Mouse (Mus musculus): ENCODE results near the gene Wbp1. TPM values are rescaled to one million over a fixed set of nuclear protein-coding genes. Genes with fewer than 3 reads are reported as not detected.

The Wbp1 gene
- polyA plus RNA-seq, 1 experiment from 2014 or later = 138 TPM

DNA sequence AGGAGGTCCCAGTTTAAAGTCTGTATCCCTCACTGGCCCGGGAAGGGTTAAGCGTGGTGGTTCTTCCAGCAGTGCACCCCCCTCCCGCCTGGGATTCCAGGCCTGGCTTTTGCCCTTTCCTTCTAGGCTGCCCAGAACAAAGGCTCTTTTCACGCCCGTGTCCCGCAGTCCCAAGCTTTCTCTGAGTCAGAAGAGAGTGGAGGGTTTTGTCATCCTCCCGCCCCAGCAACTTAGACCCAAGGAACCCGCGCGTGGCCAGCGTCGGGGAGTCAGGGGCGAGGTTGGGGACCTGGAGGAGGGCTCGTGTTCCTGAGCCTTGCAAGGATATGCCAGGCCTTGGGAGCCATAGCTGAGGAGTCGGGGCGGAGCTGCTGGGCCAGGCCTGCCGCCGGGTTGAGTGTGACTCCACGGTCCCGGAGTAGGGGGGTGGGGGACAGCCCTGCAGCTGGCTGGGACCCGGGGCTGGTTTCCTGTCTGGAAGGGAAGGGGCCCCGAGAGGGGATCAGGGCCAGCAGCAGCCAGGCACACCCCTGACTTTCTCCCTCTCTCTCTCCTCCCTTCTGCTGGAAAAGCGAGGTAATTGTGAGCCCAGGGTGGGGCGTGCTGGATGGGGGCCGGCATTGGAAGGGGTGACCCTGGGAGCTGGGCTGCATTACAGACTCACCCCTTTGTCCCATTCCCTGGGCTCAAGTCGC, 15.7 kb upstream of the Wbp1 start:
- H3K27me3 ChIP-seq (ENCODE audit: low read depth, poor library complexity, severe bottlenecking) = peaks cover 26% of the 10 kb centered on the region
- WGBS = under 1% methylated on average over 26 of the region's 26 CpGs
- peaks cover 62% of the 10 kb centered on the region for H3K4me1 ChIP-seq

GRCm38 (mm10) chr6:83136291-83136880, 15.0 kb upstream of the Wbp1 start:
- no peak for DNase-seq (ENCODE audit: low spot score)
- H3K4me1 ChIP-seq = peaks cover 56% of the 10 kb centered on the region
- H3K4me3 ChIP-seq = peak overlapping the region; percentile 74
- peaks cover 20% of the 10 kb centered on the region for H3K27me3 ChIP-seq (ENCODE audit: low read depth, poor library complexity, severe bottlenecking)
- peak overlapping the region; percentile 100 for H3K27ac ChIP-seq (replicated peaks)
- 10% methylated on average over 5 of the region's 5 CpGs for WGBS
- H3K36me3 ChIP-seq = peaks cover 7% of the 10 kb centered on the region
- no peaks in the 10 kb centered on the region for H3K9me3 ChIP-seq (replicated peaks)

More for the DNA sequence above, 15.7 kb upstream of the Wbp1 start:
- H3K4me3 ChIP-seq = peak overlapping the region; percentile 74
- peaks cover 7% of the 10 kb centered on the region for H3K36me3 ChIP-seq
- H3K27ac ChIP-seq (replicated peaks) = peak overlapping the region; percentile 100
- peak; percentile 89 for DNase-seq (ENCODE audit: low spot score)
- no peaks in the 10 kb centered on the region for H3K9me3 ChIP-seq (replicated peaks)

DNA sequence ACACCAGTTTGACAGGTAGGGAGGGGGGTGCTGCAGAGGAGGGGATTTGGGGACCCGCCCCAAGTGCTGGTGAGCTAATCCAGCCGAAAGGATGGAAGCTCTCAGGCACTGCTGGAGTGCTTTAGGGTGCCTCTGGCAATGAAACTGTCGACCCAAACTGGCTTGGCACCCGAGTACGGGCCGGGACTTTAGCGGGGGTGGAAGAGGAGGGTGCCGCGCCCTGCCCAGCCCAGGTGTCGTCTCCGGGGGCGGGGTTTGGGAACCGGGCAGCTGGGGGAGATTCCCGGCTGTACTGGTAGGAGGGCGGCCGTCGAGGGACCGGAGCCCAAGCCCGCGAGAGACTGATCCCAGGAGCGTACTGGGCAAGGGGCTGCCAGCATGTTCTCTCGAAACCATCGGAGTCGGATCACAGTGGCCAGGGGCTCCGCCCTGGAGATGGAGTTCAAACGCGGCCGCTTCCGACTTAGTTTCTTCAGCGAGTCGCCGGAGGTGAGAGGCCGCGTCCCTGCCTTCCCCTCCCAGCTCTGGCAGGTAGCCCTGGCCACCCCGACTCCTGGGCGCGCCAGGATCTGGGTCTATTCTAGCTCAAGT, 14.3 kb upstream of the Wbp1 start:
- H3K4me1 ChIP-seq = peaks cover 53% of the 10 kb centered on the region
- DNase-seq (ENCODE audit: low spot score) = peak; percentile 29
- peak overlapping the region; percentile 74 for H3K4me3 ChIP-seq
- peak overlapping the region; percentile 100 for H3K27ac ChIP-seq (replicated peaks)
- H3K9me3 ChIP-seq (replicated peaks) = no peaks in the 10 kb centered on the region
- WGBS = 2% methylated on average over 37 of the region's 37 CpGs
- H3K36me3 ChIP-seq = peaks cover 7% of the 10 kb centered on the region
- peaks cover 17% of the 10 kb centered on the region for H3K27me3 ChIP-seq (ENCODE audit: low read depth, poor library complexity, severe bottlenecking)

- peak within 1 kb of the TSS; percentile 74 for H3K4me3 ChIP-seq
- peak within 1 kb of the TSS; percentile 100 for H3K27ac ChIP-seq (replicated peaks)
- peaks cover 52% of the 10 kb centered on the region for H3K4me1 ChIP-seq
- no peaks in the 10 kb centered on the region for H3K9me3 ChIP-seq (replicated peaks)
- H3K36me3 ChIP-seq = peaks cover 6% of the 10 kb centered on the region
- no peak for DNase-seq (ENCODE audit: low spot score)
- 60% methylated on average over 7 of the region's 7 CpGs for WGBS
- H3K27me3 ChIP-seq (ENCODE audit: low read depth, poor library complexity, severe bottlenecking) = peaks cover 17% of the 10 kb centered on the region
Measured at GRCm38 (mm10) chr6:83134951-83135513, 13.7 kb upstream of the Wbp1 start, which contains the start of gene Rtkn. Gene Rtkn (plus strand): TSS chr6:83135463.

GRCm38 (mm10) chr6:83134226-83134625, 12.9 kb upstream of the Wbp1 start:
- DNase-seq (ENCODE audit: low spot score) = no peak
- peaks cover 17% of the 10 kb centered on the region for H3K27me3 ChIP-seq (ENCODE audit: low read depth, poor library complexity, severe bottlenecking)
- H3K9me3 ChIP-seq (replicated peaks) = no peaks in the 10 kb centered on the region
- no peak overlapping the region for H3K4me3 ChIP-seq
- 68% methylated on average over 3 of the region's 3 CpGs for WGBS
- no peak overlapping the region for H3K27ac ChIP-seq (replicated peaks)
- H3K4me1 ChIP-seq = peaks cover 43% of the 10 kb centered on the region
- no peaks in the 10 kb centered on the region for H3K36me3 ChIP-seq

DNA sequence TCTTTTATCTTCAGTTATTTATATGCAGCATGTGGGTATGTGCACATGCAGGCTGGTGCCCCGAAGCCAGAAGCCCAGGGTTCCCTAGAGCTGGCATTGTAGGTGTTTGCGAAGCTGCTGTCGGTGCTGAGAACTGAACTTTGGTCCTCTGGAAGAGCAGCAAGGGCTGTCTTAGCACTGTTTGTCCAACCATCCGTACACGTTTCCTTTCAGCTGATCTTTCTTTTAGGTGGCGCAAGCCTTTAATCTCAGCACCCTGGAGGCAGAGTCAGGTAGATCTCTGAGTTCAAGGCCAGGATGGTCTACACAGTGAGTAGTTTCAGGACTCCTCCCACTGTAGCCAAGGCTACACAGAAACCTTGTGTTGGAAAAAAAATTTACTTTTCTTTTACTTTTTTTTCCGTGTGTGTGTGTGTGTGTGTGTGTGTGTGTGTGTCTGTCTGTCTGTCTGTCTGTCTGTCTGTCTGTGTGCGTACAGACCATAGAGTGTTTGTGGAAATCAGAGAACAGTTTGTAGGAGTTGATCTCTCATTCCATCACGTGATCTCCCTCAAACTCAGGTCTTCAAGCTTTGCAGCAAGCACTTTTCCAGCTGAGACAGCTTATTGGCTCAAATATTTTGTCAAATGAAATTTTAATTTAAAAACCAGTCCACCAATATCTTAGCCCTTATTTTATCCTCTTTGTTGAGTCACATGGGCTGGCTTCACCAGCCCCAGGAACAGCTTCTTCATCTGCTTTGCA, 11.0 kb upstream of the Wbp1 start:
- Histone ChIP-seq H3K36me3 (no peaks in the 10 kb centered on the region), H3K27ac (replicated peaks) (no peak overlapping the region), H3K4me3 (no peak overlapping the region), H3K27me3 (ENCODE audit: low read depth, poor library complexity, severe bottlenecking) (peaks cover 17% of the 10 kb centered on the region), H3K9me3 (replicated peaks) (no peaks in the 10 kb centered on the region), H3K4me1 (peaks cover 26% of the 10 kb centered on the region)
- no peak for DNase-seq (ENCODE audit: low spot score)
- WGBS = 87% methylated on average over 9 of the region's 9 CpGs

- Histone ChIP-seq H3K27ac (replicated peaks) (no peak overlapping the region), H3K27me3 (ENCODE audit: low read depth, poor library complexity, severe bottlenecking) (peaks cover 17% of the 10 kb centered on the region), H3K4me1 (peaks cover 18% of the 10 kb centered on the region), H3K36me3 (no peaks in the 10 kb centered on the region), H3K9me3 (replicated peaks) (no peaks in the 10 kb centered on the region), H3K4me3 (no peak overlapping the region)
- WGBS = 82% methylated on average over 6 of the region's 6 CpGs
- no peak for DNase-seq (ENCODE audit: low spot score)
Measured at GRCm38 (mm10) chr6:83131469-83132034, 10.2 kb upstream of the Wbp1 start.

- H3K27me3 ChIP-seq (ENCODE audit: low read depth, poor library complexity, severe bottlenecking) = no peaks in the 10 kb centered on the region
- H3K4me3 ChIP-seq = no peak overlapping the region
- no peak overlapping the region for H3K27ac ChIP-seq (replicated peaks)
- DNase-seq (ENCODE audit: low spot score) = no peak
- H3K9me3 ChIP-seq (replicated peaks) = no peaks in the 10 kb centered on the region
- H3K4me1 ChIP-seq = peaks cover 29% of the 10 kb centered on the region
- peaks cover 12% of the 10 kb centered on the region; the same call in 1 of the 2 replicates for H3K36me3 ChIP-seq
- 94% methylated on average over 5 of the region's 5 CpGs for WGBS
Measured at GRCm38 (mm10) chr6:83127419-83127818, 6.1 kb upstream of the Wbp1 start.

DNA sequence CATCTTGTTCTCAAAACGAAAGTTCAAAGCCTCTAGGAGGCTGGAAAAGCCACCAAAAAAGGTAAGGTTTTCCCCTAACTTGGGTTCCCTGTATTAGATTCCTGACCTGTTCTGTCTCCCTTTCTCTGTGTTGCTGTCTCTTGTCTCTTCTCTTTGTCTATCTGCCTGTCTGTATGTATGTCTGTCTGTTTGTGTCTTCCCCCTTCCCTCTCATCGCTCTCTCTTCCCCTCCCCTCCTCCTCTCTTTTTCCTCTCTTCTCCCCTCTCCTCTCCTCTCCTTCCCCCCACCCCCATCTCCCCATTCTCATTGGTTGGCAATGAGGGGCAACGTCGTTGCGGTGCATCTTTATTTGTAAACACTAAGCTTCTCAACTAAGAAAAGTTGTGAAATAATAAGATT, 4.0 kb upstream of the Wbp1 start, which contains the start of gene Ino80b:
Gene Ino80b (minus strand): TSS at position 101 of the 400 bp plus-strand sequence.
- Histone ChIP-seq H3K27me3 (ENCODE audit: low read depth, poor library complexity, severe bottlenecking) (no peaks in the 10 kb centered on the region), H3K9me3 (replicated peaks) (no peaks in the 10 kb centered on the region), H3K27ac (replicated peaks) (peak within 1 kb of the TSS; percentile 93), H3K36me3 (peaks cover 12% of the 10 kb centered on the region; the same call in 1 of the 2 replicates), H3K4me3 (peak within 1 kb of the TSS; percentile 89), H3K4me1 (peaks cover 42% of the 10 kb centered on the region)
- no peak for DNase-seq (ENCODE audit: low spot score)
- 31% methylated on average over 5 of the region's 5 CpGs for WGBS

DNA sequence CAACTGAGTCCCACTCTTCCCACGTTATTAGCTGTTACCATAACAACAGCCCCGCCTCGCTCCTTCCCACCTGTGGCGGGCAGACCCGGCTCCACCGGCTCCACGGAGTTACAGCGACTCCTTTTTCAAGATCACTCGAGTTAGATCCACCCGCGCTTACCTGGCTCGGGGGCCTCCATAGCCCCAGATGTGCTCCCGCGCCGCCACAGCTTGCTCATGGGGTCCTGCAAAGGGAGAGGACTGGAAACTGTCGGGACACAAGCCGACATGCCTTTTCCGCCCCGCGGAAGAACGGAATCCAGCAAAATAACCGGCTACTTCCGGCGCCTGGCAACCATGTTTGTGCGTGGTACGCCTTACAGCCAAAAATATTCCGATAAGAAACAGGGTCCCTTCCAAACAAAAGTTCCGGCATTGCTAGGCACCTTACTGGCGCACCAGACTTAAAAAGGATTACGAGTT, 3.5 kb upstream of the Wbp1 start:
- under 1% methylated on average over 30 of the region's 30 CpGs for WGBS
- DNase-seq (ENCODE audit: low spot score) = peak; percentile 92
- H3K4me1 ChIP-seq = peaks cover 47% of the 10 kb centered on the region
- H3K36me3 ChIP-seq = peaks cover 12% of the 10 kb centered on the region
- no peaks in the 10 kb centered on the region for H3K27me3 ChIP-seq (ENCODE audit: low read depth, poor library complexity, severe bottlenecking)
- H3K9me3 ChIP-seq (replicated peaks) = no peaks in the 10 kb centered on the region
- H3K27ac ChIP-seq (replicated peaks) = peak overlapping the region; percentile 93
- peak overlapping the region; percentile 89 for H3K4me3 ChIP-seq

DNA sequence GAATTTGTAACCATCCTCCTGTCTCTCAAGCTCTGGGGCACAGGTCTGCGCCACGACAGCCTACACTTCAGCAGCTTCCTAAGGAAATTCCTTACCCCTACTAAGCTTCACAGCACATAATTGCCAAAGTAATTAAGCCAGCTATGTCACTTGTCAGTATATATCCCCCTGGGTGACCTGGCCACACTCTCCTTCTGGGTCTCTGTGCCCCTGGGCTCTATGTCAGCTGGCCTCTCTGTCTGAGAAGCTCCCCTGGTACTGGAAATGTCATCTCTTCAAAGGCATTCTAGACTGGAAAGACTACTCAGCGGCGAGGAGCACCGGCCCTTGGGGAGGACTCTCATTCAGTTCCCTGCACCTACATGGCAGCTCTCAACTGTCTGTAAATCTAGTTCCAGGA, 1.6 kb upstream of the Wbp1 start:
- H3K4me1 ChIP-seq = peaks cover 58% of the 10 kb centered on the region
- H3K27ac ChIP-seq (replicated peaks) = peak overlapping the region; percentile 99; the same call in 1 of the 2 replicates
- H3K36me3 ChIP-seq = peaks cover 31% of the 10 kb centered on the region
- no peaks in the 10 kb centered on the region for H3K27me3 ChIP-seq (ENCODE audit: low read depth, poor library complexity, severe bottlenecking)
- no peaks in the 10 kb centered on the region for H3K9me3 ChIP-seq (replicated peaks)
- 88% methylated on average over 5 of the region's 5 CpGs for WGBS
- no peak for DNase-seq (ENCODE audit: low spot score)
- peak overlapping the region; percentile 89 for H3K4me3 ChIP-seq

All from midbrain, embryonic 10.5 days (tissue).